Mouse (Mus musculus) embryo, embryonic 9.5 days (tissue): ENCODE measurements around the gene Adra2c.

Experiments used
- DNase-seq: peaks from one replicate; pipeline ENCODE4 v3.0.0-alpha.2; 2017; ENCODE audit errors: extremely low spot score

The Adra2c gene

DNA sequence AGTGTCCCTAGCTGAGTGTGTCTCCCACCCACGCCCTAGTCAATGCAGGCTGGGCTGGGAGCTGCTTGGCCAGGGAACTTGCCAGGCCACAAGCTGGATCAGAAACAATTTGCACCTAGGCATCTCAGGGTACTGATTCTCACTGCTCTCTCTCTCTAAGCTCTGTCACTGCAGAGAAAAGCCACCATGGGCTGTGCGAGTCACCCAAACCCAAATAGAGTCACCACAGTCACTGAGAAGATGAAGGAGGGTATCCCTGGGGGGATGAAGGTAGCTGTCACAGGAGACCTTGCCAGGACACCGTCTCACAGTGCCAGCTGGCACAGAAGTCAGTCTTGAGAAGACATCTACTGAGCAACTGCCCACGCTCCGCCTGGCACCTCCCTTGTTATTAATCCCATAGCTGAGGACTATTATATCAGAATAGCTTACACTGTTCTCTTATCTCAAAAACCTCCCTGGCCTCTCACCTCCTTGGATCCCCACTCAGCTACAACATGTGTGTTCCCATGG, 33.7 kb downstream of the Adra2c start:
- no peak for DNase-seq

- DNase-seq: peak; percentile 29
Observed at GRCm38 (mm10) chr5:35313231-35313821, 35.2 kb downstream of the Adra2c start.

DNA sequence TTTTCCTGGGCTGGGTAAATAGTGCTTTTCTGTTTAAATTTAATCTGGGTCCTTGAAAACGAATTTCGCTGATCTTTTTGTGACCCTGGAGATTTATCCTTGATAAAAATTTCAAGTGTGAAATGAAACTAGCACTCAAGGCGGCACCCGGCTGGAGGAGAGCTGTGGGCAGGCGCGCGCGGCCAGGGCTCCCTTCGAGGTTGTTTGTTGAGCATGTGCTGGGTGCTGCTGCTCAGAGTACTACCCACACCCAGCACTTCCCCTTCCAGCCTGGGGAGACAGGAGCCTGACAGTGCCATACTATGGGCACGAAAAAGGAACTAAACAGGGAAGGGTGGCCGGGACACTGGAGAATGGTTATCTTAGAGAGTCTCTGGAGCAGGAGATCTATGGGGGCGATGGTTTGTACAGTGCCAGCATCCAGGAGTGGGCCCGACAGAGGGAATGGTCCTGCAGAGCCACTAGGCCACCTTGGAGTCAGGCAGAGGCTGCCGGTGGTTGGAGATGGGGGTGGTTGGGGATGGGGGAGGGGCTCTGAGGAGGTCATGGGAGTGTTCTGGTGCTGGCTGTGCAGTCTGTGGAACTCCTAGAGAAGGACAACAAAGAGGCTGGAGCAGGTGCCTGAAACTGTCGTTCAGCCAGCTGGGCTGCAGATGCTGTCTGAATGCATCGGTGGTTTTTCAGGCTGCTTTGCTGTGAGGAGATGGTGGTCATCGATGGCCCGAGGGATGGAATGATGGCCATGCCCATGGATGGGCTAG, 35.9 kb downstream of the Adra2c start:
- peak; percentile 24 for DNase-seq

DNA sequence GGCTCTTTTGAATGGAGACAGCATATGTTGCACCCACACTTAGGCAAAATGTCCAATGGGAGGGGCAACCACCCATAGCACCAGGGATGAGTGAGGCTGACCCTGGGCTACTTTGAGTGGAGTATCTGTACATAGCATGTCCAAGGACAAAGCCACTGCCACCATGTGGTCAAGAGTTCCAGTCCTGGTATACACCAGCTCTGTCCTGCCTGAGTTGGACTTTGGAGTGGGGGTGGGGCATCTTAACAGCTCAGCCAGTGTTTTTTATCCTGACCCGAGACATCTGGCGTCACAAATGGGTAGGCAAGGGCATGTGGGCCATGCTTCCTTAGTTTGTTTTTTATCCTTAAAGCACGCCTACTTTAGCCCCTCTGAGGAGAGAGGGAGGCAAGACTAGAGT, 36.5 kb downstream of the Adra2c start:
- DNase-seq: no peak

DNA sequence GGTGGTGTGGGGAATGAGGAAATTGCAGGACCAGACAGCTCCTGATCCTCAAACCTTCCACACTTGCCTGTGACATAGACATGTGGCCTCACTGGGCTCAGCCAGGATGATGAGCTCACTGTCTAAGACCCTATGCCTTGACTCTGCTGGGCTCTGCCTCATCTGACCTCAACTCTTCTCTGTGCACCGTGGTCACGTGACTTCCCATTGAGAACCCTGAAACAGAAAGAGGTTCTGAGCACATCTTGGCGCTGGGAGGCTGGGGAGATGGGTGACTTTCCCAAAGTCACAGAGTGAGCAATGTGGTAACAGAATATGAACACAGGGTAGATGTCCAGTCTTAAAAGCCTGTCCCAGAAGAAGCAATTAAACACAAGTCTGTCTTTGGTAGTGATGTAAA, 37.1 kb downstream of the Adra2c start:
- DNase-seq: no peak

DNA sequence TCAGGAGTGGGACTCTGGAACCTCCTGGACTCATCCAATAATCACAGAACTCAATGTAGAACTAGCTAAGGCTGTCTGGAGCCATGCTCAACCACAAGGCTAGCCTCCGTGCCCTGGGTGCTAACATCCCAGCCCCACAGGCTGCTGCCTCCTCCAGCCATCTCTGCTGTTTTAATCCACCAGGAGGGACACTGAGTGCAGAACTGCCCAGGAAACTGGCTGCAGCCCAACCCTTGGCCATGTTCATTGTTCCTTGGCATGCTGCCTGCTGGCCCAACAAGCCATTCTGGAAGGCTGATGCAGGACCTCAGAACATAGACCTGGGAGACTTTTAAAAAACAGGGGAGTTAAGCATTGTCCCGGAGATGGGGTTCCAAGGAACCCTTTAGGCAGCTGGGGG, 42.5 kb downstream of the Adra2c start:
- no peak for DNase-seq

DNA sequence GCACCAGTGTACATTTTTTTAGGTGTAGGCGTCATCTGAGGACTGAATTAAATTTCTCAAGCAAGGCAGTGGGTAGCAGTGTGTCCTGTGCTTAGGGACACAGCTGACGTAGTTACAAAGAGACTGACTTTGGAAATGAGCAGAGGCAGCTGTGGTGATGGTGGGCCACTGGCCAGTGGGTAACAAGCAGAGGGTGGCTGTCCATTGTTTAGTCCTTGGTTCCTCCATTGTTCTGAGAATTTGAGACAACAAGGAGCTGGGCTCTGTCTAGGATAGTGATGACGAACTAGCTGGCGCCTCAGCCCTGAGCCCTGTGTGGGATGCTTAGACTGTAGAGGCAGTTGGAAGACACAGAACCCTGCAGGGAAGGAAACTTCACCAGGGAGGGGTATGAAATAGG, 52.7 kb downstream of the Adra2c start:
- DNase-seq: no peak
